17 mouse cellular contexts compared by ENCODE assay signal in the genomic region with DNA sequence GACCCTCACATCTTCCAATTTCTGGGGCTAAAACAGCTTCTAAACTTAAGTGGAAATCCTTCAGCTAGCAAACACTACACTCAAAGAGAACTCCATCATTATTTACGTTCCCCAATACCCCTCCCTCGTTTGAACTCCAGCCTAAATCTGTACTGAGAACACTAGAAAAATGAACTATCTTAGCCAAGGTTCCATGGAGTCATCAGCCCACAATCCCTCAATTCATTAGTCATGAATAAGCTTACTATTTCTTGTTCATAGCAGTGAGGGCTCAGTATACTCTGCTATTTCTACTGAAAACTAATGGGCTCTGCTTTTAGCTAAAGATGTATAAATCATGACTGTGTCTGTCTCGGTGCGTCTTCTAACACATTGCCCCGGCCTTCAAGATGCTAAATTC.
"Had no signal": no experiment of that assay in that cellular context is flagged by ENCODE, and none has a peak within 500 bp of the region (broad histone marks: within the 10 kb centered on the region; RNA-seq: fewer than 3 reads in every experiment).

No protein-coding gene starts in this region.

- H3K27ac ChIP-seq: layer of hippocampus, adult 2 months; liver, embryonic 13.5 days; stomach, embryonic 15.5 days had no signal

- H3K9me3 ChIP-seq: liver, embryonic 13.5 days; stomach, embryonic 15.5 days had no signal

- H3K36me3 ChIP-seq: liver, embryonic 13.5 days; stomach, embryonic 15.5 days had no signal

- H3K4me1 ChIP-seq: liver, embryonic 13.5 days; stomach, embryonic 15.5 days had no signal

- H3K27me3 ChIP-seq: liver, embryonic 13.5 days; stomach, embryonic 15.5 days had no signal

- H3K4me3 ChIP-seq: layer of hippocampus, adult 2 months; liver, embryonic 13.5 days; stomach, embryonic 15.5 days had no signal

- H3K9ac ChIP-seq: liver, embryonic 13.5 days; stomach, embryonic 15.5 days had no signal

- DNase-seq: kidney, adult 18-20 months; kidney, adult 9 months; kidney, postnatal 25 days; layer of hippocampus, adult 9-11 months; liver; liver, embryonic 13.5 days; lung, adult 2 months; lung, postnatal 14 days; lung, postnatal 4 days; midbrain, embryonic 14.5 days; right cerebral cortex, adult 18-20 months; right cerebral cortex, postnatal 14 days; right cerebral cortex, postnatal 4 days; thymus, postnatal 25 days had no signal

- H3K4me2 ChIP-seq: liver, embryonic 13.5 days; midbrain, embryonic 11.5 days; stomach, embryonic 15.5 days had no signal
